Mouse (Mus musculus) adrenal gland (tissue): ENCODE data around the gene Zbed4.
"Not testable (repeated sequence)": the region's sequence is repeated elsewhere in the genome, so short reads cannot be mapped to it uniquely, and the experiment has no call there.

Experiments
- intact Hi-C: fragments of 180-260 bp; cut with DNase I; formaldehyde crosslinking; loops from one replicate; pipeline ENCODE4 v1.15.1; 2025

The Zbed4 gene

GRCm38 (mm10) chr15:88736166-88736565 is 15.3 kb upstream of the Zbed4 start:
- intact Hi-C loops: no loop called here

DNA sequence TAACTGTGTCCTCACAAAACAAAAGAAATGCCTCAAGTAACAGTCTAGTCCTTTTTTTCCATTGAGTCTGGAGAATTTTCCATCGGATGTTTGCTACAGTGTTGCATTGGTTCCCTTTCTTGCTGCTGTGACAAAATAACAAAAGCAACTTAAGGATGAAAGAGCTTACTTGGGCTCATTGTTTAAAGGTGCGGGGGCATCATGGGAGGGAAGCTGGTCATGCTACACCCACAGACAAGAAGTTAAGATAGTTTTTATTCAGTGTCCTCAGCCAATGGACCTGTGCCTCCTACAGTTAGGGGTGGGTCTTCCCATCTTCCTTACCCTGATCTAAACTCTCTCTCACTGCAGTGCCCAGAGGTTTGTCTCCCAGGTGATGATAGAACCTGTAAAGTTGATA is 13.0 kb upstream of the Zbed4 start:
- intact Hi-C loops: no loop called here

- intact Hi-C loops: no loop called here
These were observed 10.1 kb upstream of the Zbed4 start for GRCm38 (mm10) chr15:88741366-88741765.

DNA sequence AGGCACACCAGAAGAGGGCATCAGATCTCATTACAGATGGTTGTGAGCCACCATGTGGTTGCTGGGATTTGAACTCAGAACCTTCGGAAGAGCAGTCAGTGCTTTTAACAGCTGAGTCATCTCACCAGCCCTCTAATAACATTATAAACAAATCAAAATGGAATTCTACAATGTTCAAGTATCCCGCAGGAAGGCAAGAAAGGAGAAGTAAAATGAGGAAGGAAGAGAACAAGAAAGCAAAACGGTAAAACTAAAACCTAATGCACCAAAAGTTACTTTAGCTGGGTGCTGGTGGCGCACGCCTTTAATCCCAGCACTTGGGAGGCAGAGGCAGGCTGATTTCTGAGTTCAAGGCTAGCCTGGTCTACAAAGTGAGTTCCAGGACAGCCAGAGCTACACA is 8.1 kb upstream of the Zbed4 start:
- intact Hi-C loops: not testable (repeated sequence)

GRCm38 (mm10) chr15:88745347-88745746 is 6.1 kb upstream of the Zbed4 start:
- intact Hi-C loops: no loop called here

DNA sequence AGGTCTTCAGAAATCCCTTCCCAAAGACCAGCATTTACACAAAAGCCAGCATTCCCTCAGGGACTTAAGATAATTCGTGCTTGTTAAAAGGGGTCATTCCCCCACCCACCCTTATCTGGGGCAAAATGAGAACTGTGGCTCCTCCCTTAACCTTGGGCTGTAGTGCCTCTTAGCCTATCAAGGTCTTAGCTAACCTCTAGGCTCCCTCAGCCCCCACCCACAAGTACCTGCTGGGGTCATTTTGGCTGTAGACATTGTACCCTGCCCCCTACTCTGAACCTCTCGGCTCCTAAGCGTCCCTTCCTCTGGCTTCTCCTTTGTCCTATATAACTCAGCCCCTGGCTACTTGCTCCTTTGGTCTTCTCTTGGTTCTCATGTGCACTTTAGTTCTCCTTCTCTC is 5.5 kb upstream of the Zbed4 start:
- intact Hi-C loops: no loop called here

- intact Hi-C loops: not testable (repeated sequence)
These were observed 1.8 kb upstream of the Zbed4 start for GRCm38 (mm10) chr15:88749617-88750016.

DNA sequence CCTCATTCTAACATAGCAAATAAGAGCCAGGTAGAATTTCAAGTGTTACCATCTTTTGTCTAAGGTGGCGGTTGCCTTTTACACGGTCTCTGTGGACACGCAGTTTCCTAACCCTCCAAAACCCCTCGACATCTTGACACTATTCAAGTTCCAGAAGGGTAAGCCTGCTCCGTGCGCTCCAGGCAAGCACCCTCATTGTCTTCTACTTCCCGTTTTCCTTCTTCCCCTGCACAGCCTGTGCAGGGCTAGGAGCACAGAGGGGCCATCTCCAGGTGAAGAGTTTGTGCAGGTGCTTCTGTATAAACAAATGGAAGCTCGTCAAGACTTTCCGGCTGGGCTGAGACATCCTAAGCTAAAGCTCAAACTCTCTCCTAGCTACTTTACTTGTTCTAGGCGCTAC is 1.4 kb upstream of the Zbed4 start:
- intact Hi-C loops: no loop called here

GRCm38 (mm10) chr15:88750677-88751563 is 540 bp upstream of the Zbed4 start:
- intact Hi-C loops: no loop called here

GRCm38 (mm10) chr15:88752403-88752733 is 908 bp downstream of the Zbed4 start:
- intact Hi-C loops: no loop called here

GRCm38 (mm10) chr15:88754896-88755295 is 3.4 kb downstream of the Zbed4 start:
- intact Hi-C loops: no loop called here

- intact Hi-C loops: no loop called here
These were observed 4.3 kb downstream of the Zbed4 start for GRCm38 (mm10) chr15:88755761-88756160.

DNA sequence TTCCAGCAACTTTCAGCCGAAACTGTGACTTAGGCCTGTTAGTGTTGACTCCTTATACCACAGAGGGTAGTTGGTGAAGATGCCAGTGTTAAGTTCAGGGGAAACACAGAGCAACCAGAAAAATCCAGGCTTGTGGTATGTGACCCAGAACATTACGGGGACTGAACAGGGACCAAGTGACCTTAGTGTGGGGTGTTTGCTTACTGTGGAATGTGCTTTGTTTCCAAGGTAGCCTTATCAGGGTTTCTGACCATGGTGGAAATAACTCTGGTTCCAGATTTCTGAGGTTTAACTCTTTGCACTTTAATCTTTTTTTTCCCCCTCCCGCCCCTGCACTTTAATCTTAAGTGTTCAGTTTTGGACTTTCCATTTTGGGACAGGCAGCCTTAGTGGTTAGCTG is 6.6 kb downstream of the Zbed4 start:
- intact Hi-C loops: loop anchor here (1.0 kb wide), 1 partner anchor 55 kb away; no protein-coding TSS in a partner anchor

- intact Hi-C loops: no loop called here
These were observed 10.1 kb downstream of the Zbed4 start for GRCm38 (mm10) chr15:88761551-88761950.

DNA sequence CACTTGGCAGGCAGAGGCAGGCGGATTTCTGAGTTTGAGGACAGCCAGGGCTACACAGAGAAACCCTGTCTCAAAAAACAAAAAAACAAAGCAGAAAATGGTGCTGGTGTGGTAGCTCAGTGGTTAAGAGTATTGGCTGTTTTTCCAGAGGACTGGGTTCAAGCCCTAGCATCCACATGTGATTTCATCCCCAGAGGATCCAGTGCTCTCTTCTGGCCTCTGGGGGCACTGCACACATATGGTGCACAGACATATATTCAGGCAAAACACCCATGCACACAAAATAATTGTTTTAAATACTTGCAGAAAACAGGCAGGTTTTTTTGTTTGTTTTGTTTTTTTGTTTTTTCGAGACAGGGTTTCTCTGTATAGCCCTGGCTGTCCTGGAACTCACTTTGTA is 14.7 kb downstream of the Zbed4 start:
- intact Hi-C loops: not testable (repeated sequence)

- intact Hi-C loops: no loop called here
These were observed 17.1 kb downstream of the Zbed4 start for GRCm38 (mm10) chr15:88768537-88768936.

DNA sequence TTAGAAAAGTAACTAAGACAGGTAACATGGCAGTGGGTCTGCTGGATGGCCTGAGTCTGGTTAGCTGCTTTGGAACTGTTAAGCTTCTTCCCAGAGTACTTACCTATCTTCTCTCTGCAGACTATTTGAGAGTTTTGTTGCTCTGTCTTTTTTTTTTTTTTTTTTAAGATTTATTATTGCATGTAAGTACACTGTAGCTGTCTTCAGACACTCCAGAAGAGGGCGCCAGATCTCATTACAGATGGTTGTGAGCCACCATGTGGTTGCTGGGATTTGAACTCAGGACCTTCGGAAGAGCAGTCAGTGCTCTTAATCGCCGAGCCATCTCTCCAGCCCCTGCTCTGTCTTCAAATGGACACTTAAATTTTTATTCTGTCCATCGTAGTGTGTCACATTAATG is 23.2 kb downstream of the Zbed4 start:
- intact Hi-C loops: not testable (repeated sequence)

DNA sequence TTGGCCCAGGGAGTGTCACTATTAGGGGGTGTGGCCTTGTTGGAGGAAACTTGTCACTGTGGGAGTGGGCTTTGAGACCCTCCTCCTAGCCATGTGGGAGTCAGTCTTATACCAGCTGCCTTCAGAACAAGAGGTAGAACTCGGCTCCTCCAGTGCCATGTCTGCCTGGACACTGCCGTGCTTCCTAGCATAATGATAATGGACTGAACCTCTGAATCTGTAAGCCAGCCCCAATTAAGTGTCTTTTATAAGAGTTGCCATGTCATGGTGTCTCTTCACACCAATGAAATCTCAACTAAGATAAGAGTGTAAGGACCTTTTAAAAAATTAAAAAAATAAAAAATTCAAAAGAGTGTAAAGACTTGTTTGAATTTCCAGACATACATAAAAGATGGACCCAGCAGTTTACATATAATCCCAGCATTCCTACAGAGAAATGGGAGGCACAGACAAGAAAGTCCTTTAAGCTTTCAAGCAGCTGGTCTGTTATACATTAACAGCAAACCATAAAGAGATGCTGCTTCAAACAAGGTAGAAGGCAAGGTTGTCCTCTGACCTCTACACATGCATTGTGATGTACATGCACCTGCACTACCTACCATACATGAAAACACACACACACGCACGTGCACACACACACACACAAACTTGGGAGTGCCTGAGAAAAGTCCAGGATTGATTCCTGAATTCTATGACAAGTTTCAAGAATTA is 40.8 kb downstream of the Zbed4 start:
- intact Hi-C loops: no loop called here

DNA sequence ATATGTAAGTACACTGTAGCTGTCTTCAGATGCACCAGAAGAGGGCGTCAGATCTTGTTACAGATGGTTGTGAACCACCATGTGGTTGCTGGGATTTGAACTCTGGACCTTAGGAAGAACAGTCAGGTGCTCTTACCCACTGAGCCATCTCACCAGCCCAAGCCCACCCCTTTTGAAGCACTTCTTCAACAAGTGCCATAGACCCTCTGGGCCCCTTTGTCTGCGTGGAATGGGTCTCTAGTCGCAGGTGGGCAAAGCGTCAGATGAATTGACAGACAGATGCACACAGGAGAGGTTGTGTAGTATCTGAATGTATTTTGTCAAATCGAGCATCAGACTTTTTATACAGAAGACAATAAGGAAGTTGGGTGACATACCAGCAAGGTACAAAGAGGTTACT is 43.3 kb downstream of the Zbed4 start:
- intact Hi-C loops: not testable (repeated sequence)

GRCm38 (mm10) chr15:88799950-88800371 is 48.5 kb downstream of the Zbed4 start:
- intact Hi-C loops: no loop called here

DNA sequence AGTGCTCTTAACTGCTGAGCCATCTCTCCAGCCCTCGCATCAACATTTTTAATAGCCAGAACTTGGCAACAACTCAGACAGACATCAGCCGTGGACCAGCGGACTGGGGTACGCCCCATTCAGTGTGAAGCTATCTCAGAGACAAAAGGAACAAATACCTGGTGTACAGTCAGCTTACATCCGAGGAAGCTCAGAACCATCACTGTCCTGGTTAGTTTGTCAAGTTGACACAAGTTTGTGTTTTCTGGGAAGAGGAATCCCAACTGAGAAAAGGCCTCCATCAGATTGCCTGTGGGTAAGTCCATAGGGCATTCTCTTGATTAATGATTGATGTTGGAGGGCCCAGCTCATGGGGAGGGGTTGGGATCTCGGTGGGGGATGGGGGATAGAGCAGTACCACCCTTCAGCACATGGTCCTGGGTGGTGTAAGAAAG is 49.5 kb downstream of the Zbed4 start:
- intact Hi-C loops: no loop called here

DNA sequence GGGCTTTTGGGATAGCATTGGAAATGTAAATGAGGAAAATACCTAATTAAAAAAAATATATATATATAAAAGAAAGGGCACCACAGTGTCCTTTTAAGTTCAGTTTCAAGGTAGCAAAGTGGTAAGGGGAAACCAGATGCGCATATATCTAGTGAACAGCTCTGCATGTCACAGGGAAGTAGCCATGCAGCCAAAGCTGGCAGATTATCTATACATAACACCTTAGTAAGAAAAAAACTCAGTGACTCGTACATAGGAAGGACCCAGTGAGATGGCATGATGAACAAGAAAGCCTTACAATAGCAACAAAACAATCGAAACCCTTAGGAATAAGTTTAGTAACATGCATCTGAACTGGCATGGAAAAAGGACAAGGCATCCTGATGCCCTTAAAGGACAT is 50.4 kb downstream of the Zbed4 start:
- intact Hi-C loops: no loop called here

DNA sequence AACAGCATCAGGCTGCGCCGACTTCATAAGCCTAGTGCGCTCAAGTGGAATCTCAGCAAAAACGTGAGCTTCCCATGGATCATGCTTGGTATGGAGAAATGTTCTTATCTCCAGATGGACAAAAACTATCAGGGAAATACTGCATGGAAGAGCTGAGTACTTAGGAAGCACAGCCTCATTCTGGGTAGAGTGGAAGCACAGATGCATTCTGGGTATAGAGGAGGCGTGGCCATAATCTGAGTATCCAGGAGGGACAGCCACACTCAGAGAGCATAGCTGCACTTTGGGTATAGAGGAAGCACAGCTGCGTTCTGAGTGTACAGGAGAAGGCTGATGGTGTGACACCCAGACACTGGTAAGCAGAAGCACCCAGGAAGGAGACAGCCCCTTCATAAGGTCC is 50.9 kb downstream of the Zbed4 start:
- intact Hi-C loops: no loop called here
